Mouse (Mus musculus): Measurements from ENCODE around the gene Klrg2. TPM values are rescaled to one million over a fixed set of nuclear protein-coding genes. Genes with fewer than 3 reads are reported as not detected.

Gene Klrg2
- total and polyA plus RNA-seq, 2 experiments from 2014 or later, result 0.17 to 0.24 TPM

DNA sequence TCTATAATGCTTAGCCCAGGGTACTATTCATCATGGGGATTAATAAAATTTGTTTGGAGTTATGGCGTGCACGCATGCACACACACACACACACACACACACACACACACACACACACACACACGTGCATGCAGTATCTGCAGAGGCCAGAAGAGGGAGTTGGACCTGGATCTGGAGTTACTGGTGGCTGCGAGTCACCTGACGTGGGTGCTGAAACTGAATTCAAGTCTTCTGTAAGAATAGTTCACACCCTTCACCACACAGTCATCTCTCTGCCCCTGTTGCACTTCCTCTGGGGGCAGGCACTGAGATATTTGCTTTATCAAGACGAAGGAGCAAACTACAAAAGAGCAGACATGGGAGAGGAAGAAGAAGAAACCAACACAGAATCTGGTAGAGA is 32.5 kb upstream of the Klrg2 start:
- Histone ChIP-seq H3K4me1 (ENCODE audit: insufficient read depth) (no peaks in the 10 kb centered on the region), H3K36me3 (ENCODE audit: insufficient read depth) (no peaks in the 10 kb centered on the region), H3K9me3 (ENCODE audit: low read length) (no peaks in the 10 kb centered on the region), H3K4me3 (ENCODE audit: low read depth, low read length) (no peak overlapping the region), H3K27me3 (ENCODE audit: insufficient read depth, low read length) (no peaks in the 10 kb centered on the region), H3K4me2 (ENCODE audit: low read depth) (no peak overlapping the region), H3K9ac (no peak overlapping the region), H3K27ac (ENCODE audit: low read depth, low read length) (no peak overlapping the region)
- ATAC-seq (no peak), DNase-seq (no peak)
- TF ChIP-seq CTCF (IDR thresholded peaks at IDR 0.05; ENCODE audit: low read depth), result peak; percentile 31; the same call in 1 of the 2 replicates
- 70% methylated on average over 6 of the region's 6 CpGs for WGBS

DNA sequence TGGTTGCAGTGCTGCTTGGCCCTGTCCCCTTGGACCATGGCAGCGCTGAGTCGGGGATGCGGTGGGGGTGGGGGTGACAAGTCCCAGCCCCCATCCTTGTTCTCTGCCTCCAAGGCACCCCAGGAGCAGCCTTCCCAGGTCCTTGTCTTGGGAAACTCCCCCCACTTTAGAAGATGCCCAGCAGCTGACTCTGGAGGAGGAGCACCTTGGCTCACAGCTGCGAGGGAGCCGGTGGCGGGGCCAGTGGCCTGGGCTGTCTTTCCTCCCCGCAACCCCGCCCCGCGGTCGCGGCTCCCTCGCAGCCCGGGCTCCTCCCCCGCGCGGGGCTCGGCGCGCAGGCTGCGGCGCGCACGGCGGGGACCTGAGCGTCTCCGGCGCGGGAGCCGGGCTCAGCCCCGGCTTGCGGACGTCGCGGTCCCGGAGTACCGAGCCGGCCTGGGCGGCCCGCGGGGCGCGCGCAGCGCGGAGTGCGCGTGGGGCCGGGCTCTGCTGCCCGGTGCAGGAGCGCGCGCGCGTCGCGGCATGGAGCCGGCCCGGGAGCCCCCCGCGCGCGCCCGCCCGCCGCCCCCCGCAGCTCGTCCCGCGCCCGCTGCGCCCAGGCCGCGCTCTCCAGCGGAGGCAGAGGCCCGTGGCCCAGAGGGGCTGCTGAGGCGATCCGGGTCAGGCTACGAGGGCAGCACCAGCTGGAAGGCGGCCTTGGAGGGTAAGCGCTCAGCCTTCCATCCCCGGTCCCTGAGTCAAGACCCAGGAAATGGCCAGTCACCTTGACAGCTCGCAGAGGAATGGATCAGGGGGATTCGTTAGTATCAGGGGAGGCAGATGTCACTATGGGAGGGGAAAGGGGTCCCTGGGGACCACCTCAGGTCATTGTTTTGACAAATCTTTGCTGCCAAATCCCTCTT is 25.9 kb upstream of the Klrg2 start, which contains the start of gene Clec2l:
TSS of gene Clec2l (plus strand) at position 356 of the 902 bp plus-strand sequence.
- peak within 1 kb of the TSS; percentile 67 for H3K27ac ChIP-seq (ENCODE audit: low read depth, low read length)
- H3K4me3 ChIP-seq (ENCODE audit: low read depth, low read length), result peak within 1 kb of the TSS; percentile 70
- ATAC-seq, result peak; percentile 95
- no peaks in the 10 kb centered on the region for H3K27me3 ChIP-seq (ENCODE audit: insufficient read depth, low read length)
- H3K4me1 ChIP-seq (ENCODE audit: insufficient read depth), result no peaks in the 10 kb centered on the region
- H3K9me3 ChIP-seq (ENCODE audit: low read length), result no peaks in the 10 kb centered on the region
- peak within 1 kb of the TSS; percentile 81 for H3K4me2 ChIP-seq (ENCODE audit: low read depth)
- peak within 1 kb of the TSS; percentile 81 for H3K9ac ChIP-seq
- peak; percentile 70 for DNase-seq
- no peaks in the 10 kb centered on the region for H3K36me3 ChIP-seq (ENCODE audit: insufficient read depth)
- 3% methylated on average over 54 of the region's 84 CpGs for WGBS
- TF ChIP-seq CTCF (IDR thresholded peaks at IDR 0.05; ENCODE audit: low read depth), result no peak

DNA sequence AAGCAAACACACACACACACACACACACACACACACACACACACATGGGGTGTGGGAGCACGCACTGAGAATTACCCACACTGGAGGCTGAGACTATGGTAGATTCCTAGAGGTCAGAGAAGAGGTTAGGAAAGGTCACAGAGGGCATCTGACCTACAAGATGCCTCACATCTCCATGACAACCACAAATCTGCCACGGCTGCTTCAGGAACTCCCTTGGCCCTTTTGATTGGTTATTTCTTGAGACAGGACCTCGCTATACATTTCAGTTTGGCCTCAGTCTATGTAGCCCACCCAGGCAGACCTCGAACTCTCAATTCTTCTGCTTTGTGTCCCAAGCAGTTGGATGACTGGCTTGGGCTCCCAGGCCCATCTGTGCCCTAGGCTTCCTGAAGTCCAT is 24.6 kb upstream of the Klrg2 start:
- Histone ChIP-seq H3K27me3 (ENCODE audit: insufficient read depth, low read length) (no peaks in the 10 kb centered on the region), H3K36me3 (ENCODE audit: insufficient read depth) (no peaks in the 10 kb centered on the region), H3K9me3 (ENCODE audit: low read length) (no peaks in the 10 kb centered on the region), H3K27ac (ENCODE audit: low read depth, low read length) (no peak overlapping the region), H3K4me3 (ENCODE audit: low read depth, low read length) (no peak overlapping the region), H3K4me2 (ENCODE audit: low read depth) (no peak overlapping the region), H3K9ac (no peak overlapping the region), H3K4me1 (ENCODE audit: insufficient read depth) (no peaks in the 10 kb centered on the region)
- ATAC-seq, result no peak
- TF ChIP-seq CTCF (IDR thresholded peaks at IDR 0.05; ENCODE audit: low read depth), result no peak
- no peak for DNase-seq
- 34% methylated on average over 4 of the region's 4 CpGs for WGBS

DNA sequence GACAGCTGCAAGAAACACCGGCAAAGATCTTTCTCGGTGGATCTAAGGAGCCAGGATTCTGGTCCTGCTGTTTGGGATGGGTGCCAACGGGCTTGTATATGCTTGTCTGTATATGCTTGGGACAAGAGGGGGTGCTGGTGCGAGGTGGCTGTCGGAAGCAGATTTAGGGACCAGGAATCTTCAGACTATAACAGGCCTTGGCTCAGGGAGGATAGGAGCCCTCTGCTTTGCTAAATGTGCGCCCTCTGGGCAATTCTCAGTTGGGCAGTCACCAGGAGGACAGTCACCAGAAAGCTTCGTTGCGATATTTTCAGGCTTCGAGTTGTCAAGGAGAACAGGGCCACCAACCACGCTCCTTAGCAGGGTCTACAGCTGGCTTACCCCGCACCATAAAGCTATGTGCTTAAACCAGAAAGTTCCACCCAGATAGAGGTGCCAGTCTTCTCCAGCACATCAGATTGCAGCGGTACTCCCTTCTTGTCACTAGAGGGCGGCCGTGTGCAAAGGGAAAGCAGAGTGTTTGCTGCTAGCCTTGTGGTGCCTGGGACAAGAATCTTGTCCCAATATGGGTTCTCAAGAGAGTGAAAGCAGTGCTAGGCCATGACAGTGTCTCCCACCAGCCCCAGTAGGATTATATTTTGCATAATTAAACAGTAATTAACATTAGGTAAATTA is 13.4 kb upstream of the Klrg2 start:
- DNase-seq, result peak; percentile 87
- Histone ChIP-seq H3K36me3 (ENCODE audit: insufficient read depth) (no peaks in the 10 kb centered on the region), H3K9ac (no peak overlapping the region), H3K27me3 (ENCODE audit: insufficient read depth, low read length) (no peaks in the 10 kb centered on the region), H3K4me3 (ENCODE audit: low read depth, low read length) (no peak overlapping the region), H3K9me3 (ENCODE audit: low read length) (no peaks in the 10 kb centered on the region), H3K4me1 (ENCODE audit: insufficient read depth) (no peaks in the 10 kb centered on the region), H3K4me2 (ENCODE audit: low read depth) (no peak overlapping the region), H3K27ac (ENCODE audit: low read depth, low read length) (no peak overlapping the region)
- ATAC-seq, result peak; percentile 86
- 40% methylated on average over 14 of the region's 14 CpGs for WGBS
- TF ChIP-seq CTCF (IDR thresholded peaks at IDR 0.05; ENCODE audit: low read depth), result peak; percentile 95

DNA sequence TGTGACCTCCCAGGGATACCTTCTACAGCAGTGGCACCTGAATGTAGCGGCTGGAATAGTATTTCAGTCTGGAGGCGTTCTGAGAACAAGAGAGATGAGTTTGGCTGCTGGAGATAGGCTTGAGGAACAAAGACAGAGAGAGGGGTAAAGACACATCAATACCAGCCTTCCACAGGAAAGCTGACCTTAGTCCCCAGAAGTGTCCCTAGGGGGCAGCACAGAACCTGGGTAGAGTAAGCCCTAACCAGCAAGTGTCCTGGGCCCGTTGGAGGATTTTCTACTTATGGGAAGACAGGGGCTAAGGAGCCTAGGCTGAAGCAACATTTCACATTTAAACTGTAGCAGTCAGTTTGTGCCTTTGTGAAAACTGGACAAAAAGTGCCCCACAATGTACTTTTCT is 12.5 kb upstream of the Klrg2 start:
- no peaks in the 10 kb centered on the region for H3K36me3 ChIP-seq (ENCODE audit: insufficient read depth)
- H3K27me3 ChIP-seq (ENCODE audit: insufficient read depth, low read length), result no peaks in the 10 kb centered on the region
- 65% methylated on average over 3 of the region's 3 CpGs for WGBS
- no peak for TF ChIP-seq CTCF (IDR thresholded peaks at IDR 0.05; ENCODE audit: low read depth)
- no peaks in the 10 kb centered on the region for H3K4me1 ChIP-seq (ENCODE audit: insufficient read depth)
- ATAC-seq, result no peak
- H3K9me3 ChIP-seq (ENCODE audit: low read length), result no peaks in the 10 kb centered on the region
- DNase-seq, result no peak
- H3K9ac ChIP-seq, result no peak overlapping the region
- no peak overlapping the region for H3K4me2 ChIP-seq (ENCODE audit: low read depth)
- H3K4me3 ChIP-seq (ENCODE audit: low read depth, low read length), result no peak overlapping the region
- H3K27ac ChIP-seq (ENCODE audit: low read depth, low read length), result no peak overlapping the region

DNA sequence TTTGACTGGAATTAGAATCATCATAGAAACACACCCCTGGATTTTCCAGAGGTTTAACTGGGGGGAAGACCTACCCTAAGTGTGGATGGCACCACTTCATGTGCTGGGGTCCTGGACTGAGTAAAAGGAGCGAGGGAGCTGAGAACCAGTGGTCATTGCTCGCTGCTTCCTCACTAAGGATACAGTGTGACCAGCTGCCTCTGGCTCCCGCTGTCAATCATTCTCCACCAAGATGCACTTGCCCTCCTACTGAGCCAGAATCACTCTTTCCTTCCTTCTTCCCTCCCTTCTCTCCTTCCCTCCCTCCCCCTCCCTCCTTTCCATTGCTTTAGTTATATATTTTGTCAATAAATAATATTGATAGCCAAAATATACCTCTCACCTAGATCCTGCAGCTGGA is 6.0 kb upstream of the Klrg2 start:
- H3K9ac ChIP-seq, result no peak overlapping the region
- H3K4me2 ChIP-seq (ENCODE audit: low read depth), result no peak overlapping the region
- H3K9me3 ChIP-seq (ENCODE audit: low read length), result no peaks in the 10 kb centered on the region
- TF ChIP-seq CTCF (IDR thresholded peaks at IDR 0.05; ENCODE audit: low read depth), result no peak
- no peaks in the 10 kb centered on the region for H3K36me3 ChIP-seq (ENCODE audit: insufficient read depth)
- ATAC-seq (no peak), DNase-seq (no peak)
- peaks cover 5% of the 10 kb centered on the region for H3K27me3 ChIP-seq (ENCODE audit: insufficient read depth, low read length)
- no peaks in the 10 kb centered on the region for H3K4me1 ChIP-seq (ENCODE audit: insufficient read depth)
- H3K27ac ChIP-seq (ENCODE audit: low read depth, low read length), result no peak overlapping the region
- H3K4me3 ChIP-seq (ENCODE audit: low read depth, low read length), result no peak overlapping the region
- WGBS, result 71% methylated on average over 3 of the region's 3 CpGs

DNA sequence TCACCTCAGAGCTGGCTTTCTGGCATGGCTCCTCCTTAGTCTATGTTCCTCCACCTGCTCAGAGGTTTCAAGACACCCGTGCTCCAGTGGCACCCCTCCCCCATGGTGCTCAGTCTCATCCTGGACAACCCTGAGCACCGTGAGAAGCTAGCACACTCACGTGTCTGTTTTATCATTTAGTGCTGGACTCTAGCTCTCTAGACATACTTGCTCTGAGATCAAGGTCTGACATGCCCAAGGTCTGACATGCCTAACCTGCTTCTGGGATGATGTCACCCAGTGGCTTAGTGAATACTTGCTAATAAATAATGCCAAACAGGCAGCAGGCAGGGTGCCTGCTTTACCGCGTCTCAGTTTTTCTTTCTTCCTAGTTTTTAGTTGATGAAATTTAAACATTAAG is 5.6 kb upstream of the Klrg2 start:
- Histone ChIP-seq H3K27ac (ENCODE audit: low read depth, low read length) (no peak overlapping the region), H3K4me3 (ENCODE audit: low read depth, low read length) (no peak overlapping the region), H3K9ac (no peak overlapping the region), H3K9me3 (ENCODE audit: low read length) (no peaks in the 10 kb centered on the region), H3K4me1 (ENCODE audit: insufficient read depth) (no peaks in the 10 kb centered on the region; the same call in 1 of the 2 replicates), H3K27me3 (ENCODE audit: insufficient read depth, low read length) (peaks cover 8% of the 10 kb centered on the region), H3K36me3 (ENCODE audit: insufficient read depth) (no peaks in the 10 kb centered on the region), H3K4me2 (ENCODE audit: low read depth) (no peak overlapping the region)
- WGBS, result 82% methylated on average over 5 of the region's 5 CpGs
- DNase-seq (no peak), ATAC-seq (no peak)
- no peak for TF ChIP-seq CTCF (IDR thresholded peaks at IDR 0.05; ENCODE audit: low read depth)

Data from forebrain, postnatal 0 days (tissue).